Mouse (Mus musculus) stomach, postnatal 0 days (tissue): Measurements from ENCODE around the gene Stap2. TPM values are rescaled to one million over a fixed set of nuclear protein-coding genes. Genes with fewer than 3 reads are reported as not detected.

Experiments used
- ATAC-seq: fragments of 200-750 bp; cut with Nextera tagmentation; 2 replicates; pipeline ENCODE4 v1.8.0; 2017; ENCODE audit not compliant: low FRiP score, low TSS enrichment
- DNase-seq: peaks from one replicate; pipeline ENCODE4 v3.0.0-alpha.2; 2016; ENCODE audit warnings: low spot score
- H3K27ac ChIP-seq: fragments of 300-500 bp; sonication (generic); replicated peaks from 2 replicates; pipeline ENCODE4 v1.5.1; 2014; ENCODE audit warnings: mild to moderate bottlenecking, control low read depth
- H3K27me3 ChIP-seq: fragments of 300-500 bp; sonication (generic); 2 replicates; pipeline ENCODE4 v1.6.1; 2014; ENCODE audit warnings: low read length; ENCODE audit not compliant: control insufficient read depth, insufficient read depth
- H3K36me3 ChIP-seq: fragments of 300-500 bp; sonication (generic); 2 replicates; pipeline ENCODE4 v1.6.1; 2014; ENCODE audit warnings: low read length, mixed read lengths; ENCODE audit not compliant: control insufficient read depth, insufficient read depth
- H3K4me1 ChIP-seq: fragments of 300-500 bp; sonication (generic); replicated peaks from 2 replicates; pipeline ENCODE4 v1.6.1; 2014; ENCODE audit warnings: antibody characterized with exemption; ENCODE audit not compliant: control insufficient read depth, insufficient read depth
- H3K4me2 ChIP-seq: fragments of 300-500 bp; sonication (generic); replicated peaks from 2 replicates; pipeline ENCODE4 v1.6.1; 2014; ENCODE audit warnings: low read depth, mild to moderate bottlenecking, control low read depth, moderate library complexity
- H3K4me3 ChIP-seq: fragments of 300-500 bp; sonication (generic); 2 replicates; pipeline ENCODE4 v1.5.1; 2014; ENCODE audit warnings: low read depth, low read length, control low read depth
- H3K9ac ChIP-seq: fragments of 300-500 bp; sonication (generic); 2 replicates; pipeline ENCODE4 v1.6.1; 2014; ENCODE audit warnings: mild to moderate bottlenecking, low read length, control low read depth, mixed read lengths
- H3K9me3 ChIP-seq: fragments of 300-500 bp; sonication (generic); 2 replicates; pipeline ENCODE4 v1.6.1; 2016; ENCODE audit warnings: low read length; ENCODE audit not compliant: control insufficient read depth
- CTCF ChIP-seq: IDR thresholded peaks from 2 replicates; pipeline ENCODE4 v1.5.1; 2016; ENCODE audit warnings: antibody characterized with exemption, low read depth, mild to moderate bottlenecking, moderate library complexity
- EP300 ChIP-seq: optimal IDR thresholded peaks from 2 replicates; pipeline ENCODE3; 2016; ENCODE audit warnings: antibody characterized with exemption
- WGBS: fragments of 180-500 bp; shearing (Covaris S2); extraction: QIAGEN DNeasy Blood & Tissue Kit; methylation state at CpG from one replicate; pipeline ENCODE4 v1.1.7; 2014; 5-methylcytosine and 5-hydroxymethylcytosine counted together
- polyA plus RNA-seq: library from polyadenylated mRNA; unstranded; fragments of >200 nt; fragmentation: Nextera tagmentation; extraction: Ambion mirVana; gene quantifications from 2 replicates; pipeline ENCODE4 v1.2.1, GENCODE M21; 2015

The Stap2 gene
- polyA plus RNA-seq, 1 experiment from 2014 or later, result 44.2 TPM

GRCm38 (mm10) chr17:56039345-56039744, 34.0 kb upstream of the Stap2 start:
- ATAC-seq (no peak), DNase-seq (no peak)
- 68% methylated on average over 4 of the region's 4 CpGs for WGBS
- Histone ChIP-seq H3K27me3 (no peaks in the 10 kb centered on the region), H3K4me1 (peaks cover 3% of the 10 kb centered on the region), H3K9me3 (no peaks in the 10 kb centered on the region), H3K36me3 (no peaks in the 10 kb centered on the region), H3K4me2 (no peak overlapping the region), H3K4me3 (no peak overlapping the region; the same call in 1 of the 2 replicates), H3K27ac (no peak overlapping the region), H3K9ac (no peak overlapping the region)
- no peak for TF ChIP-seq CTCF

- peaks cover 4% of the 10 kb centered on the region for H3K4me1 ChIP-seq
- ATAC-seq (no peak), DNase-seq (no peak)
- no peak overlapping the region for H3K27ac ChIP-seq
- no peaks in the 10 kb centered on the region for H3K27me3 ChIP-seq
- H3K4me3 ChIP-seq, result no peak overlapping the region
- no peaks in the 10 kb centered on the region for H3K36me3 ChIP-seq
- H3K4me2 ChIP-seq, result no peak overlapping the region
- H3K9ac ChIP-seq, result no peak overlapping the region
- H3K9me3 ChIP-seq, result no peaks in the 10 kb centered on the region
- TF ChIP-seq CTCF (no peak), EP300 (no peak)
- WGBS, result 71% methylated on average over 8 of the region's 8 CpGs
Observed at GRCm38 (mm10) chr17:56038583-56039261, 33.3 kb upstream of the Stap2 start.

- 33% methylated on average over 13 of the region's 13 CpGs for WGBS
- Histone ChIP-seq H3K9ac (peak overlapping the region; percentile 56), H3K27me3 (no peaks in the 10 kb centered on the region), H3K4me1 (peaks cover 8% of the 10 kb centered on the region), H3K4me3 (peak overlapping the region; percentile 33), H3K36me3 (no peaks in the 10 kb centered on the region), H3K27ac (peak overlapping the region; percentile 45), H3K9me3 (no peaks in the 10 kb centered on the region), H3K4me2 (peak overlapping the region; percentile 60)
- no peak for DNase-seq
- TF ChIP-seq EP300, result no peak
- no peak for TF ChIP-seq CTCF
- peak; percentile 10; the same call in 1 of the 2 replicates for ATAC-seq
Observed at GRCm38 (mm10) chr17:56036901-56037287, 31.5 kb upstream of the Stap2 start.

DNA sequence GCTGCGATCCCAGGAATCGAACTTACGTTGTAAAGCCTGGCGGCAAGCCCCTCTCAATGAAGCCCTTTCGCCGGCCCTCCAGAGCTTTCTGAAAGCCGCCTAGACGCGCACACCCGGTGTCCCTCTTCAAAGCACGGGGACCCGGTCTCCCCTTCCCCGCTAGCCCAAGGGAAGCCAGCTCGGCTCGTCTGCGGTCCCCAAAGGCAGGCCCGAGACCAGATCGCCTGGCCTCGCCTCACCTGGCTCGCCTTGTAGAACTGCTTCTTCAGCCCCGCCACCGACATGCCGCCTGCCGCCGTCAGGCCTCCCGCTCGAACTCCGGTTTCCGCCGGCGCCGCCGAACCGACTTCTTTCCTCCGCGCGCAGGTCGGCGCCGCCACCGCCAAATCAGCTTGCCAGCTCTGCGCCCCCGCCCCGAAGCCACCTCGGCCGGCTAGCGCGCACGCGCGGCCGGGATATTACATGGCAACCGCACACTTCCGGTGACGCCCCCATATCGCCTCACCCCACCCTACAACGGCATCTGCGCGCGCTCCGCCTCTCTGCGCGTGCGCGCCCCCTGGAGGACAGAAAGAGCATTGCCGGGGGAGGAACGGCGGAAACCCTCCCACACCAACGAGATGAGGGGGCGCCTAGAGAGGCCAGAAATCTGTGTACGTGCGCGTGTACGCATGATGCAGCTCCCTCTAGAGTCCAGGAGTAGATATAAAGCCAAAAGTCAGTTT, 31.0 kb upstream of the Stap2 start, which contains the start of gene Sh3gl1:
TSS of gene Sh3gl1 (minus strand) at position 460 of the 725 bp plus-strand sequence.
- DNase-seq (peak; percentile 99), ATAC-seq (peak; percentile 90)
- Histone ChIP-seq H3K36me3 (no peaks in the 10 kb centered on the region), H3K4me3 (peak within 1 kb of the TSS; percentile 77), H3K9me3 (no peaks in the 10 kb centered on the region), H3K27me3 (no peaks in the 10 kb centered on the region), H3K4me2 (peak within 1 kb of the TSS; percentile 61), H3K4me1 (peaks cover 8% of the 10 kb centered on the region), H3K9ac (peak within 1 kb of the TSS; percentile 92), H3K27ac (peak within 1 kb of the TSS; percentile 94)
- WGBS, result under 1% methylated on average over 74 of the region's 74 CpGs
- TF ChIP-seq EP300 (peak; percentile 90), CTCF (peak; percentile 100)

- Histone ChIP-seq H3K27me3 (no peaks in the 10 kb centered on the region), H3K9me3 (no peaks in the 10 kb centered on the region), H3K9ac (peak overlapping the region; percentile 92), H3K4me1 (peaks cover 8% of the 10 kb centered on the region), H3K4me3 (peak overlapping the region; percentile 77), H3K36me3 (no peaks in the 10 kb centered on the region), H3K4me2 (peak overlapping the region; percentile 61), H3K27ac (peak overlapping the region; percentile 70)
- 36% methylated on average over 4 of the region's 4 CpGs for WGBS
- ATAC-seq, result no peak
- no peak for DNase-seq
- TF ChIP-seq CTCF (no peak), EP300 (no peak)
Observed at GRCm38 (mm10) chr17:56035216-56035615, 29.8 kb upstream of the Stap2 start.

- peaks cover 8% of the 10 kb centered on the region for H3K4me1 ChIP-seq
- no peaks in the 10 kb centered on the region for H3K9me3 ChIP-seq
- DNase-seq (no peak), ATAC-seq (no peak)
- peak overlapping the region; percentile 61; the same call in 1 of the 2 replicates for H3K4me2 ChIP-seq
- 0 out of 2 replicates have a peak overlapping the region, but pooled peaks have one; percentile 23 for H3K9ac ChIP-seq
- TF ChIP-seq EP300 (no peak), CTCF (no peak)
- WGBS, result 74% methylated on average over 6 of the region's 6 CpGs
- peak overlapping the region; percentile 77 for H3K4me3 ChIP-seq
- H3K27me3 ChIP-seq, result no peaks in the 10 kb centered on the region
- no peaks in the 10 kb centered on the region for H3K36me3 ChIP-seq
- H3K27ac ChIP-seq, result peak overlapping the region; percentile 70
Observed at GRCm38 (mm10) chr17:56034726-56035100, 29.3 kb upstream of the Stap2 start.
